Mouse (Mus musculus) heart, embryonic 10.5 days (tissue): ENCODE results near the gene Pced1b. TPM values are rescaled to one million over a fixed set of nuclear protein-coding genes. Genes with fewer than 3 reads are reported as not detected.

Experiments used
- DNase-seq: peaks from one replicate; pipeline ENCODE4 v3.0.0-alpha.2; 2017; ENCODE audit warnings: low spot score
- H3K27ac ChIP-seq: fragments of 300-500 bp; sonication (generic); 2 replicates; pipeline ENCODE4 v1.5.1; 2016; ENCODE audit warnings: mild to moderate bottlenecking
- H3K27me3 ChIP-seq: fragments of 300-500 bp; sonication (generic); 2 replicates; pipeline ENCODE4 v1.6.1; 2016; ENCODE audit warnings: mild to moderate bottlenecking; ENCODE audit not compliant: poor library complexity, insufficient read depth, severe bottlenecking
- H3K36me3 ChIP-seq: fragments of 300-500 bp; sonication (generic); 2 replicates; pipeline ENCODE4 v1.6.1; 2016; ENCODE audit warnings: mild to moderate bottlenecking, moderate library complexity
- H3K4me1 ChIP-seq: fragments of 300-500 bp; sonication (generic); 2 replicates; pipeline ENCODE4 v1.6.1; 2016; ENCODE audit warnings: mild to moderate bottlenecking
- H3K4me3 ChIP-seq: fragments of 300-500 bp; sonication (generic); 2 replicates; pipeline ENCODE4 v1.5.1; 2016; ENCODE audit warnings: mild to moderate bottlenecking, moderate library complexity
- H3K9me3 ChIP-seq: fragments of 300-500 bp; sonication (generic); 2 replicates; pipeline ENCODE4 v1.6.1; 2016; ENCODE audit warnings: mild to moderate bottlenecking, moderate library complexity
- WGBS: fragments of 180-500 bp; shearing (Covaris S2); methylation state at CpG from one replicate; pipeline ENCODE4 v1.1.7; 2016; 5-methylcytosine and 5-hydroxymethylcytosine counted together
- polyA plus RNA-seq: library from polyadenylated mRNA; unstranded; fragments of >200 nt; fragmentation: Nextera tagmentation; extraction: Ambion mirVana; gene quantifications from 2 replicates; pipeline ENCODE4 v1.2.1, GENCODE M21; 2016

Gene Pced1b
- polyA plus RNA-seq, 1 experiment from 2014 or later: 2.4 TPM

GRCm38 (mm10) chr15:97236943-97237342 is 10.0 kb upstream of the Pced1b start:
- WGBS: 44% methylated on average over 9 of the region's 9 CpGs
- no peak for DNase-seq

GRCm38 (mm10) chr15:97245392-97245791 is 1.5 kb upstream of the Pced1b start:
- DNase-seq: no peak
- H3K4me3 ChIP-seq: no peak overlapping the region; the same call in 1 of the 2 replicates
- H3K9me3 ChIP-seq: no peaks in the 10 kb centered on the region
- H3K27me3 ChIP-seq: peaks cover 38% of the 10 kb centered on the region
- H3K4me1 ChIP-seq: peaks cover 13% of the 10 kb centered on the region; the same call in 1 of the 2 replicates
- no peak overlapping the region for H3K27ac ChIP-seq
- H3K36me3 ChIP-seq: no peaks in the 10 kb centered on the region
- WGBS: 59% methylated on average over 18 of the region's 18 CpGs

More at GRCm38 (mm10) chr15:97236943-97237342, 10.0 kb upstream of the Pced1b start:
- Histone ChIP-seq H3K4me3 (no peak overlapping the region), H3K36me3 (no peaks in the 10 kb centered on the region), H3K9me3 (no peaks in the 10 kb centered on the region), H3K4me1 (no peaks in the 10 kb centered on the region), H3K27me3 (peaks cover 5% of the 10 kb centered on the region), H3K27ac (no peak overlapping the region)

GRCm38 (mm10) chr15:97246256-97246655 is 651 bp upstream of the Pced1b start:
- H3K4me3 ChIP-seq: peak overlapping the region; percentile 94
- H3K36me3 ChIP-seq: no peaks in the 10 kb centered on the region
- H3K27me3 ChIP-seq: peaks cover 38% of the 10 kb centered on the region
- no peaks in the 10 kb centered on the region for H3K9me3 ChIP-seq
- DNase-seq: no peak
- 0 out of 2 replicates have a peak overlapping the region, but pooled peaks have one; percentile 97 for H3K27ac ChIP-seq
- peaks cover 13% of the 10 kb centered on the region; the same call in 1 of the 2 replicates for H3K4me1 ChIP-seq
- WGBS: 25% methylated on average over 14 of the region's 14 CpGs

- Histone ChIP-seq H3K27me3 (peaks cover 35% of the 10 kb centered on the region), H3K9me3 (no peaks in the 10 kb centered on the region), H3K4me3 (peak overlapping the region; percentile 94), H3K27ac (peak overlapping the region; percentile 97), H3K4me1 (peaks cover 13% of the 10 kb centered on the region; the same call in 1 of the 2 replicates), H3K36me3 (no peaks in the 10 kb centered on the region)
- WGBS: 2% methylated on average over 14 of the region's 14 CpGs
- no peak for DNase-seq
Observed at GRCm38 (mm10) chr15:97247791-97248161, 869 bp downstream of the Pced1b start.

- H3K4me3 ChIP-seq: peak overlapping the region; percentile 94
- no peak for DNase-seq
- peak overlapping the region; percentile 97; the same call in 1 of the 2 replicates for H3K27ac ChIP-seq
- peaks cover 30% of the 10 kb centered on the region for H3K27me3 ChIP-seq
- peaks cover 13% of the 10 kb centered on the region; the same call in 1 of the 2 replicates for H3K4me1 ChIP-seq
- WGBS: 32% methylated on average over 8 of the region's 8 CpGs
- no peaks in the 10 kb centered on the region for H3K9me3 ChIP-seq
- no peaks in the 10 kb centered on the region for H3K36me3 ChIP-seq
Observed at GRCm38 (mm10) chr15:97248296-97248695, 1.4 kb downstream of the Pced1b start.

GRCm38 (mm10) chr15:97249322-97249721 is 2.4 kb downstream of the Pced1b start:
- no peak overlapping the region for H3K27ac ChIP-seq
- DNase-seq: no peak
- WGBS: 89% methylated on average over 10 of the region's 10 CpGs
- H3K4me3 ChIP-seq: no peak overlapping the region
- no peaks in the 10 kb centered on the region for H3K36me3 ChIP-seq
- no peaks in the 10 kb centered on the region for H3K9me3 ChIP-seq
- peaks cover 29% of the 10 kb centered on the region for H3K27me3 ChIP-seq
- peaks cover 13% of the 10 kb centered on the region; the same call in 1 of the 2 replicates for H3K4me1 ChIP-seq

- no peak overlapping the region for H3K27ac ChIP-seq
- no peak for DNase-seq
- no peak overlapping the region for H3K4me3 ChIP-seq
- WGBS: 77% methylated on average over 8 of the region's 8 CpGs
- H3K36me3 ChIP-seq: no peaks in the 10 kb centered on the region
- H3K27me3 ChIP-seq: no peaks in the 10 kb centered on the region
- H3K9me3 ChIP-seq: no peaks in the 10 kb centered on the region
- H3K4me1 ChIP-seq: 0 out of 2 replicates have a peak, but pooled peaks cover 4% of the 10 kb centered on the region
Observed at GRCm38 (mm10) chr15:97252493-97253034, 5.7 kb downstream of the Pced1b start.

GRCm38 (mm10) chr15:97254375-97254774 is 7.5 kb downstream of the Pced1b start:
- Histone ChIP-seq H3K4me1 (0 out of 2 replicates have a peak, but pooled peaks cover 3% of the 10 kb centered on the region), H3K9me3 (no peaks in the 10 kb centered on the region), H3K4me3 (no peak overlapping the region), H3K27me3 (no peaks in the 10 kb centered on the region), H3K36me3 (no peaks in the 10 kb centered on the region), H3K27ac (no peak overlapping the region)
- DNase-seq: no peak
- 89% methylated on average over 4 of the region's 4 CpGs for WGBS

- 0 out of 2 replicates have a peak, but pooled peaks cover 3% of the 10 kb centered on the region for H3K4me1 ChIP-seq
- no peak for DNase-seq
- H3K27me3 ChIP-seq: no peaks in the 10 kb centered on the region
- H3K9me3 ChIP-seq: no peaks in the 10 kb centered on the region
- no peak overlapping the region for H3K27ac ChIP-seq
- H3K36me3 ChIP-seq: no peaks in the 10 kb centered on the region
- H3K4me3 ChIP-seq: no peak overlapping the region
- WGBS: 89% methylated on average over 3 of the region's 3 CpGs
Observed at GRCm38 (mm10) chr15:97255800-97256199, 8.9 kb downstream of the Pced1b start.

GRCm38 (mm10) chr15:97256411-97256810 is 9.5 kb downstream of the Pced1b start:
- no peaks in the 10 kb centered on the region for H3K36me3 ChIP-seq
- 90% methylated on average over 11 of the region's 11 CpGs for WGBS
- no peak for DNase-seq
- no peaks in the 10 kb centered on the region for H3K27me3 ChIP-seq
- H3K4me1 ChIP-seq: 0 out of 2 replicates have a peak, but pooled peaks cover 3% of the 10 kb centered on the region
- H3K9me3 ChIP-seq: no peaks in the 10 kb centered on the region
- no peak overlapping the region for H3K4me3 ChIP-seq
- no peak overlapping the region for H3K27ac ChIP-seq

- Histone ChIP-seq H3K4me3 (no peak overlapping the region), H3K4me1 (0 out of 2 replicates have a peak, but pooled peaks cover 3% of the 10 kb centered on the region), H3K27me3 (no peaks in the 10 kb centered on the region), H3K27ac (no peak overlapping the region), H3K36me3 (no peaks in the 10 kb centered on the region), H3K9me3 (no peaks in the 10 kb centered on the region)
- 70% methylated on average over 8 of the region's 8 CpGs for WGBS
- no peak for DNase-seq
Observed at GRCm38 (mm10) chr15:97257206-97257775, 10.4 kb downstream of the Pced1b start.

- Histone ChIP-seq H3K27me3 (no peaks in the 10 kb centered on the region), H3K9me3 (no peaks in the 10 kb centered on the region), H3K4me3 (no peak overlapping the region), H3K4me1 (0 out of 2 replicates have a peak, but pooled peaks cover 3% of the 10 kb centered on the region), H3K27ac (no peak overlapping the region), H3K36me3 (no peaks in the 10 kb centered on the region)
- WGBS: 85% methylated on average over 17 of the region's 17 CpGs
- no peak for DNase-seq
Observed at GRCm38 (mm10) chr15:97258483-97259230, 11.8 kb downstream of the Pced1b start.

GRCm38 (mm10) chr15:97259300-97259699 is 12.4 kb downstream of the Pced1b start:
- H3K4me1 ChIP-seq: 0 out of 2 replicates have a peak, but pooled peaks cover 3% of the 10 kb centered on the region
- H3K9me3 ChIP-seq: no peaks in the 10 kb centered on the region
- H3K27me3 ChIP-seq: no peaks in the 10 kb centered on the region
- no peak for DNase-seq
- H3K36me3 ChIP-seq: no peaks in the 10 kb centered on the region
- no peak overlapping the region for H3K27ac ChIP-seq
- WGBS: 91% methylated on average over 8 of the region's 8 CpGs
- no peak overlapping the region for H3K4me3 ChIP-seq
